Mouse (Mus musculus) ES-Bruce4 (cell line): Measurements from ENCODE around the gene Cmip. TPM values are rescaled to one million over a fixed set of nuclear protein-coding genes. Genes with fewer than 3 reads are reported as not detected.

Experiments used
- H3K27ac ChIP-seq: 2 replicates; pipeline ENCODE4 v1.5.1; 2012; ENCODE audit warnings: low read length, inconsistent platforms; ENCODE audit not compliant: insufficient read depth
- H3K27me3 ChIP-seq: 2 replicates; pipeline ENCODE4 v1.6.1; 2012; ENCODE audit warnings: mild to moderate bottlenecking, low read length, inconsistent platforms; ENCODE audit not compliant: control insufficient read depth, poor library complexity, insufficient read depth, severe bottlenecking
- H3K36me3 ChIP-seq: 2 replicates; pipeline ENCODE4 v1.6.1; 2012; ENCODE audit warnings: inconsistent platforms, mild to moderate bottlenecking, low read length, moderate library complexity; ENCODE audit not compliant: control insufficient read depth, poor library complexity, insufficient read depth, severe bottlenecking
- H3K4me1 ChIP-seq: one replicate; pipeline ENCODE4 v1.8.1; 2011; ENCODE audit warnings: low read length; ENCODE audit not compliant: control insufficient read depth, insufficient read depth
- H3K4me3 ChIP-seq: 2 replicates; pipeline ENCODE4 v1.5.1; 2011; ENCODE audit warnings: low read depth, mild to moderate bottlenecking, low read length
- H3K9ac ChIP-seq: 2 replicates; pipeline ENCODE4 v1.6.1; 2012; ENCODE audit warnings: low read depth, mild to moderate bottlenecking, inconsistent platforms; ENCODE audit not compliant: poor library complexity, severe bottlenecking
- H3K9me3 ChIP-seq: replicated peaks from 2 replicates; pipeline ENCODE4 v1.6.1; 2012; ENCODE audit warnings: mild to moderate bottlenecking, low read length, inconsistent platforms; ENCODE audit not compliant: control insufficient read depth, poor library complexity, insufficient read depth, severe bottlenecking
- CTCF ChIP-seq: IDR thresholded peaks from one replicate; pipeline ENCODE4 v1.8.1; 2011; ENCODE audit warnings: low read depth, low read length
- EP300 ChIP-seq: IDR thresholded peaks from 2 replicates; pipeline ENCODE4 v1.6.1; 2011; ENCODE audit warnings: low read depth, low read length; ENCODE audit not compliant: insufficient read depth
- POLR2A ChIP-seq: IDR thresholded peaks from one replicate; pipeline ENCODE4 v1.8.1; 2011; ENCODE audit warnings: low read length; ENCODE audit not compliant: insufficient read depth
- polyA plus RNA-seq: library from polyadenylated mRNA; stranded (reverse); fragments of >200 nt; gene quantifications from 2 replicates; pipeline ENCODE4 v1.2.4, GENCODE M21; 2011; ENCODE audit warnings: low read depth; ENCODE audit not compliant: missing spikeins, insufficient read depth, insufficient read length

The Cmip gene
- polyA plus RNA-seq, 1 experiment: 67.9 TPM

- no peak overlapping the region for H3K27ac ChIP-seq
- H3K27me3 ChIP-seq: no peaks in the 10 kb centered on the region
- H3K4me3 ChIP-seq: no peak overlapping the region
- no peaks in the 10 kb centered on the region for H3K4me1 ChIP-seq
- TF ChIP-seq CTCF (no peak), POLR2A (no peak), EP300 (no peak)
- H3K9me3 ChIP-seq: no peaks in the 10 kb centered on the region
- H3K36me3 ChIP-seq: peaks cover 13% of the 10 kb centered on the region
- H3K9ac ChIP-seq: no peak overlapping the region
Measured at GRCm38 (mm10) chr8:117437616-117438015, 180.8 kb downstream of the Cmip start.

- no peaks in the 10 kb centered on the region for H3K9me3 ChIP-seq
- H3K9ac ChIP-seq: no peak overlapping the region
- H3K27ac ChIP-seq: no peak overlapping the region
- no peak overlapping the region for H3K4me3 ChIP-seq
- H3K36me3 ChIP-seq: peaks cover 13% of the 10 kb centered on the region
- no peaks in the 10 kb centered on the region for H3K27me3 ChIP-seq
- no peaks in the 10 kb centered on the region for H3K4me1 ChIP-seq
- TF ChIP-seq EP300 (no peak), POLR2A (no peak), CTCF (no peak)
Measured at GRCm38 (mm10) chr8:117440317-117440716, 183.5 kb downstream of the Cmip start.

- TF ChIP-seq POLR2A: no peak
- no peak for TF ChIP-seq EP300
- no peak for TF ChIP-seq CTCF
- Histone ChIP-seq H3K4me1 (no peaks in the 10 kb centered on the region), H3K4me3 (no peak overlapping the region), H3K9me3 (no peaks in the 10 kb centered on the region), H3K27ac (no peak overlapping the region), H3K9ac (no peak overlapping the region), H3K27me3 (no peaks in the 10 kb centered on the region), H3K36me3 (peaks cover 16% of the 10 kb centered on the region)
Measured at GRCm38 (mm10) chr8:117440759-117441158, 183.9 kb downstream of the Cmip start.

GRCm38 (mm10) chr8:117445507-117445906 lies 188.6 kb downstream of the Cmip start:
- H3K4me3 ChIP-seq: no peak overlapping the region
- no peak for TF ChIP-seq CTCF
- TF ChIP-seq POLR2A: no peak
- no peak for TF ChIP-seq EP300
- no peaks in the 10 kb centered on the region for H3K27me3 ChIP-seq
- H3K36me3 ChIP-seq: peaks cover 27% of the 10 kb centered on the region
- H3K4me1 ChIP-seq: no peaks in the 10 kb centered on the region
- H3K9ac ChIP-seq: no peak overlapping the region
- H3K9me3 ChIP-seq: no peaks in the 10 kb centered on the region
- no peak overlapping the region for H3K27ac ChIP-seq

GRCm38 (mm10) chr8:117446344-117446997 lies 189.6 kb downstream of the Cmip start:
- Histone ChIP-seq H3K4me3 (no peak overlapping the region), H3K9me3 (no peaks in the 10 kb centered on the region), H3K36me3 (peaks cover 27% of the 10 kb centered on the region), H3K9ac (no peak overlapping the region), H3K27ac (no peak overlapping the region), H3K27me3 (no peaks in the 10 kb centered on the region), H3K4me1 (no peaks in the 10 kb centered on the region)
- TF ChIP-seq CTCF (no peak), POLR2A (no peak), EP300 (no peak)

- H3K9ac ChIP-seq: no peak overlapping the region
- H3K4me3 ChIP-seq: no peak overlapping the region
- H3K4me1 ChIP-seq: no peaks in the 10 kb centered on the region
- H3K27me3 ChIP-seq: no peaks in the 10 kb centered on the region
- TF ChIP-seq CTCF (no peak), EP300 (no peak)
- peaks cover 38% of the 10 kb centered on the region for H3K36me3 ChIP-seq
- H3K9me3 ChIP-seq: no peaks in the 10 kb centered on the region
- H3K27ac ChIP-seq: no peak overlapping the region
Measured at GRCm38 (mm10) chr8:117451072-117451471, 194.2 kb downstream of the Cmip start.
